Mouse (Mus musculus) E14TG2a.4 (cell line): ENCODE measurements at regions not wholly inside any gene's neighbourhood (a gene's known extent, or its start where the extent isn't known, plus 50 kb on each side); places are given as distances from the start of the nearest gene placed in this dataset.

ENCODE experiments used
- CTCF ChIP-seq: conservative IDR thresholded peaks from 2 replicates; pipeline ENCODE4 v1.5.1; 2014; ENCODE audit warnings: low read length
- POU5F1 ChIP-seq: IDR thresholded peaks from 2 replicates; pipeline ENCODE4 v1.6.1; 2014; ENCODE audit warnings: low read length, borderline replicate concordance

DNA sequence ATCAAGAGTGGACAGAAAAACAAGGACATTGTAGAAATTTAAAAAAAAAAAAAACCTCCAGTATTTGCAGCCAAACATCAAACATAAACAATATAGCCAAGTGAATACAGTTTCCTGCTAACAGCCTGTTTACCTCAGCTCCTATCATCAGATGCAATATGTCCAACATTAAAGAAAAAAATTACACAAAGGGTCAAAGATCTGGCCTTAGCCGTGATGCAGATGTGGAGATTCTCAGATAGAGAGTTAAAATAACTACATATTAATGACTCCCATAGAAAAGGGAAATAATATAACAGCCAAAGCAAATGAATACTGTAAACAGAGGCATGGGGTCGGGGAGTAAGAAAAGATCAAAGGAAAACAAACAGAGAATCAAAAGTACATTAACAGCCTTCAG, 259.8 kb downstream of the Kctd12 start:
- TF ChIP-seq CTCF (no peak), POU5F1 (no peak)
